Mouse (Mus musculus) myocyte (in vitro differentiated cells): ENCODE results near the gene Esrrg.

Source experiments
- CEBPB ChIP-seq: IDR thresholded peaks from 2 replicates; pipeline ENCODE4 v1.6.1; 2011; ENCODE audit warnings: mild to moderate bottlenecking, moderate library complexity; ENCODE audit not compliant: poor library complexity, insufficient read depth, severe bottlenecking
- MAX ChIP-seq: IDR thresholded peaks from one replicate; pipeline ENCODE4 v1.6.1; 2011; ENCODE audit warnings: low read depth, mild to moderate bottlenecking, control low read depth
- MYOD1 ChIP-seq, 3 experiments: IDR thresholded peaks; one replicate each; pipeline ENCODE4 v1.6.1; 2011; ENCODE audit warnings: control low read depth in 2 of 3, low read depth in 2 of 3, mild to moderate bottlenecking in 2 of 3, moderate library complexity in 1 of 3; ENCODE audit not compliant: insufficient read length in 2 of 3, control insufficient read depth in 1 of 3
- POLR2A ChIP-seq: IDR thresholded peaks from one replicate; pipeline ENCODE4 v1.6.1; 2011; ENCODE audit warnings: low read depth, mild to moderate bottlenecking, control low read depth, moderate library complexity; ENCODE audit not compliant: insufficient read length
- POLR2AphosphoS2 ChIP-seq: IDR thresholded peaks from one replicate; pipeline ENCODE4 v1.6.1; 2011; ENCODE audit warnings: low read depth, control low read depth; ENCODE audit not compliant: insufficient read length
- TCF3 ChIP-seq: IDR thresholded peaks from one replicate; pipeline ENCODE4 v1.6.1; 2011; ENCODE audit warnings: low read depth, control low read depth; ENCODE audit not compliant: insufficient read length
- USF1 ChIP-seq: IDR thresholded peaks from one replicate; pipeline ENCODE4 v1.6.1; 2011; ENCODE audit warnings: low read depth, mild to moderate bottlenecking, control low read depth, moderate library complexity

DNA sequence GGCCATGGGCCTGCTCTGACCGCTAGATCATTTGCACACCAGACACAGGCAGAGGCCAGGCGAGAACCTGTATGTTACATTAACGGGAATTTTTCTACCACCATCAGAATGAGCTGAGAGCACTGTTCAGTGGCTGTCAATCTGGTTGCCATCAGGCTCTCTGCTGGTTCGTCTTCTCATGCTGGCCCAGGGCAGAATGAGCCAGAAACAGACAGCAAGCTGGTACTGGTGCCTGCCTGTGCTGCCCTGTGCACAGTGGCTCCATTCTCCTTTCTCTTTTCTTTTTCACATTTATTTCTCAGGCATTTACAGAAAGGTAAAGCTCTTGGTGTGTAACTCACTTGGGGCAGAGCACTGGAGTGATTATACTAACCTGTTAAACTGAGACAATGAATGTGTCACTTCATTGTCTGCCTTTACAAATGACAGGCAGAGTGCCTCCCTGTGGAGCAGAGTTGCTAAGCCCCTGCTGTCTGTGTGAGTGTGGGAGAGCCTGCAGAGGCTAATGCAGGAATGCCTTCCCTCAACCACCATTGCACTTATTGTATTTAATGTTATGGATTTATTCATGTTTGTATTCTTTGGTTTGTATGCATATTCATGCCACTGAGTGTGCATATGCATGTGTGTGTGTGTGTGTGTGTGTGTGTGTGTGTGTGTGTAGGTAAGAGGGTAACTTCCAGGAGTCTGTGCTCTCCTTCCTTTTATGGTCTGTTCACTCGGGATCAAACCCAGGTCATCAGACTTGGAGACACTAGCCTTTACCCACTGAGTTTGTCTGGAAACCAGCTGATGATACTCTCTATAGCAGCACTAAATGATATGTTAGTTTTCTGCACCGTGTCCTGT, 651.9 kb downstream of the Esrrg start:
- TF ChIP-seq POLR2A (no peak), MAX (no peak), TCF3 (no peak), POLR2AphosphoS2 (no peak), USF1 (no peak), CEBPB (no peak), MYOD1 (IDR thresholded peaks at IDR 0.05; ENCODE audit: control insufficient read depth in 1 of 3, insufficient read length in 2 of 3, low read depth in 2 of 3) (no peak)
